Mouse (Mus musculus): ENCODE measurements around the gene Rpl7a. TPM values are rescaled to one million over a fixed set of nuclear protein-coding genes. Genes with fewer than 3 reads are reported as not detected.

Gene Rpl7a
- polyA plus RNA-seq, 1 experiment from 2014 or later = 594 TPM

DNA sequence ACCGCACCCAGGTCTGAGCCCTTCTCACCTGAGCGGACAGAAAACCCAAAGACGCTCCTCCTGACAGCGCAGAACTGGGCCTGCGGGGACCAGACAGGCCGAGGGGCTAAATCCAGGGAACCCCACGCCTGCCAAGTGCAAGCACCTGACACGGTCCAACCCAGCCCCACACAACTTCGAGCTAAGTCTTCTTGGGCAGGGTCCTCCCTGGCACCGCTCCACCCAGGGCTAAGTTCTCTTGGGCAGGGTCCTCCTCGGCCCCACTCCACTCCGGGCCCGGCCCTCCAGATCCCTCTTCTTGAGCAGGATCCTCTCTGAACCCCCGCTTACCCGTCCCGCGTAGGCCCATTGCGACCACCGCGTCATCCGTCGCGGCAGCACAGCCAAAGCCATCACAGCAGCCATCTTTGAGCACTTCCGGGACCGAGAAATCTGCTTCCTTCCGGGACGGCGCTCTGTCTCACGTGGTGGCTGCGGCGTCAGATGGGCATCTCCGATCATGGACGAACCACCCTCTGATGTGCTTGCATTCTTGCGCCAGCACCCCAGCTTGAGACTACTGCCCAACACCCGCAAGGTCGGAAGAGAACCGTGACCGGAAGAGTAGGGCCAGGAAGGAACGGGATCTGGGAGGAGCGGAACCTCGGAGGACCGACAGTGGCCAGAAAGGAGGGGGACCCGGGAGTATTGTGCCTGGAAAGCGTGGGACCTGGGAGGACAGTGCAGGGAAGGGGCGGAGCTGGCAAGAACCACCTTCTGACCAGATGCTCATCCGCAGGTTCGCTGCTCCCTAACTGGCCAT lies 5.6 kb downstream of the Rpl7a start, which contains the start of the genes Surf2 and Surf1:
TSS of gene Surf2 (plus strand) at position 441 of the 802 bp plus-strand sequence.
TSS of gene Surf1 (minus strand) at position 604 of the 802 bp plus-strand sequence.
- Histone ChIP-seq H3K27me3 (no peaks in the 10 kb centered on the region), H3K4me2 (peak within 1 kb of the TSS; percentile 95), H3K9ac (peak within 1 kb of the TSS; percentile 70), H3K4me3 (peak within 1 kb of the TSS; percentile 68), H3K36me3 (peaks cover 67% of the 10 kb centered on the region), H3K4me1 (peaks cover 47% of the 10 kb centered on the region), H3K27ac (peak within 1 kb of the TSS; percentile 78), H3K9me3 (no peaks in the 10 kb centered on the region)
- peak; percentile 40 for ATAC-seq (ENCODE audit: insufficient number of reproducible peaks, low FRiP score, low TSS enrichment, low read depth)
- WGBS = 2% methylated on average over 47 of the region's 47 CpGs

DNA sequence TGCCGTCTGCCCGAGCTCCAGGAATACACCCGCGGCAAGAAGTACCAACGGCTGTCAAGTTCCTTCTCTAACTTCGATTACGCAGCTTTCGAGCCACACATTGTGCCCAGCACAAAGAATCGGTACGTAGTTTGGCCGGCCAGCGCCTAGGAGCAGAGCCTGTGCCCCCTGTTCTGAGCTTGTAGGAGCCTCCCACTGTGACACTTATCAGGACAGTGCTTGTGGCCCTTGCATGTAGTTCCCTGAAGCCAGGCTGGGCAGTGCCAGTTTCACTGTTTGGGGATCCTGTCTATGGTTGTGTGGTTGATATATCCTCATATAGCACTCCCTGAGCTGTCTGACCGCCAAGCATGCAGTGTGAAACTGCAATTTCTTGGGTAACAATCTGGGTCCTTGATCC lies 6.2 kb downstream of the Rpl7a start:
- Histone ChIP-seq H3K36me3 (peaks cover 68% of the 10 kb centered on the region), H3K4me2 (peak overlapping the region; percentile 95), H3K27me3 (no peaks in the 10 kb centered on the region), H3K9ac (peak overlapping the region; percentile 70), H3K27ac (peak overlapping the region; percentile 78), H3K9me3 (no peaks in the 10 kb centered on the region), H3K4me1 (peaks cover 43% of the 10 kb centered on the region), H3K4me3 (peak overlapping the region; percentile 68)
- no peak for ATAC-seq (ENCODE audit: insufficient number of reproducible peaks, low FRiP score, low TSS enrichment, low read depth)
- WGBS = 2% methylated on average over 13 of the region's 13 CpGs

DNA sequence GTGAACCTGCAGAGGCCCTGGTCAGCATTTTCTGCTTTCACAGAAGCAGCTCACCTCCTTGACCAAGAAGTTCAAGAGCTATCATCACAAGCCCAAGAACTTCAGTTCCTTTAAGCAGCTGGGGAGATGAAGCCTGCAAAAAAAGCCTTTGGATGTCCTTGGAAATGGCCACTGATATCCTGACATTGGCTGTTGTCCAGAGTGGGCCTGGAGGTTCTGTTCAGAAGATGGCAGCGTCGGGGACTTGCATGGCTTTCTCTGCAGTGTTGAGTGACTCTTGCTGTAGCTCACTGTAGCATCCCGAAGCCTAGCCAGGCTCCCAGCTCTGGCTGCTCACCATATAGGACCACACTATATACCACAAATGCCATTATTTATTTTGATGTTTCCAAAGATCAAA lies 9.1 kb downstream of the Rpl7a start:
- no peak for ATAC-seq (ENCODE audit: insufficient number of reproducible peaks, low FRiP score, low TSS enrichment, low read depth)
- 88% methylated on average over 3 of the region's 3 CpGs for WGBS
- peaks cover 68% of the 10 kb centered on the region for H3K36me3 ChIP-seq
- H3K4me3 ChIP-seq = no peak overlapping the region
- no peak overlapping the region for H3K9ac ChIP-seq
- peaks cover 30% of the 10 kb centered on the region for H3K4me1 ChIP-seq
- no peaks in the 10 kb centered on the region for H3K9me3 ChIP-seq
- H3K27me3 ChIP-seq = no peaks in the 10 kb centered on the region
- no peak overlapping the region for H3K4me2 ChIP-seq
- no peak overlapping the region for H3K27ac ChIP-seq

DNA sequence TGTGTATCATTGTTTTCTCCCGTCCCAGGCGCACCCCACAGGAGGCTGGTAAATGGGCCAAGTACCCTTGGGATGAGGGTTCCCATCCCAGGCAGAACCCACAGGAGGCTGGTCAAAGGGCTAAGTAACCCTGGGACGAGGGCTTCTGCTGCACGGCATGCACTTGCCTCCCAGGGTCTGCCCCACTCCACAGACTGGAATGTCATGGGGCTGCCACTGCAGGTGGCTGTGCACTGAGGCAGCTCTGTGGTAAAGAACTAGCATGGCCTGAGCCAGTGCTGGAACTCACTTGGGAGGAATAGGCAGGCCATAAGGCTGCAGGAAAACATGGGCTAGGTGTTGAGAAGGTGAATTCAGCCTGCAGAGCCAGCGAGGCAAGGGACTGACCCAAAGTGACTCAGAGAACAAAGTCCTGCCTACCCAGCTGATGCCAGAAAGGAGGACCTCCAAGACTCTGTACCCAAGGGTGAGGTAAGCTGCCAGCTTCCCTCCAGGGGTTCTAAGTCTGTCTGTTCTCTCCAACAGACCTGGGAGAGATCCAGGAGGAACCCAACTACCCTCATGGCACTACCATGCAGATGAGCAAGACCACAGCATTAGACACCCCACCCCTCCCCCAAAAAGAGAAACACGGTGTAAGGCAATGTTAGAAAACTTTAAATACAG lies 9.8 kb downstream of the Rpl7a start:
- peaks cover 74% of the 10 kb centered on the region for H3K36me3 ChIP-seq
- no peaks in the 10 kb centered on the region for H3K27me3 ChIP-seq
- H3K4me2 ChIP-seq = no peak overlapping the region
- H3K4me3 ChIP-seq = no peak overlapping the region
- H3K9ac ChIP-seq = no peak overlapping the region
- no peak overlapping the region for H3K27ac ChIP-seq
- peaks cover 25% of the 10 kb centered on the region for H3K4me1 ChIP-seq
- 82% methylated on average over 6 of the region's 6 CpGs for WGBS
- H3K9me3 ChIP-seq = no peaks in the 10 kb centered on the region
- ATAC-seq (ENCODE audit: insufficient number of reproducible peaks, low FRiP score, low TSS enrichment, low read depth) = no peak

DNA sequence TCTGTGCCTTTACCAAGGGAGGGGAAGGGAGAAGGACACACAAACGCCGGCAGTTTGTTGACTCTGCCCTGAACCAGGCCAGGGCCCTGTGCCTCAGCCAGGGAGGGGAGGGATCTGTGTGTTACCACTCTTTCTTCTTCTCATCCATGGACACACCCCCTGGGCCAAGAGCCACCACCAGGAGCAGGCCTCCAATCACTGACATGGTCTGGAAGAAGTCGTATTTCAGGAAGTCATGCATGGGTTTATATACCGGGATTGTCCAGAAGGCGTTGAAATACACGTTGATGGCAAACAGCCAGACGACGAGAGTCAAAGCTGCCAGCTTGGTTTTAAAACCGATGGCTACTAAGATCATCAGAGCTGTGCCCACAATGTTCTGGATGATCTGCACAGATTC lies 11.2 kb downstream of the Rpl7a start:
- H3K4me3 ChIP-seq = no peak overlapping the region
- no peaks in the 10 kb centered on the region for H3K9me3 ChIP-seq
- no peak overlapping the region for H3K4me2 ChIP-seq
- H3K27me3 ChIP-seq = no peaks in the 10 kb centered on the region
- peaks cover 16% of the 10 kb centered on the region for H3K4me1 ChIP-seq
- no peak for ATAC-seq (ENCODE audit: insufficient number of reproducible peaks, low FRiP score, low TSS enrichment, low read depth)
- no peak overlapping the region for H3K9ac ChIP-seq
- H3K27ac ChIP-seq = no peak overlapping the region
- peaks cover 88% of the 10 kb centered on the region for H3K36me3 ChIP-seq
- WGBS = 70% methylated on average over 9 of the region's 9 CpGs

DNA sequence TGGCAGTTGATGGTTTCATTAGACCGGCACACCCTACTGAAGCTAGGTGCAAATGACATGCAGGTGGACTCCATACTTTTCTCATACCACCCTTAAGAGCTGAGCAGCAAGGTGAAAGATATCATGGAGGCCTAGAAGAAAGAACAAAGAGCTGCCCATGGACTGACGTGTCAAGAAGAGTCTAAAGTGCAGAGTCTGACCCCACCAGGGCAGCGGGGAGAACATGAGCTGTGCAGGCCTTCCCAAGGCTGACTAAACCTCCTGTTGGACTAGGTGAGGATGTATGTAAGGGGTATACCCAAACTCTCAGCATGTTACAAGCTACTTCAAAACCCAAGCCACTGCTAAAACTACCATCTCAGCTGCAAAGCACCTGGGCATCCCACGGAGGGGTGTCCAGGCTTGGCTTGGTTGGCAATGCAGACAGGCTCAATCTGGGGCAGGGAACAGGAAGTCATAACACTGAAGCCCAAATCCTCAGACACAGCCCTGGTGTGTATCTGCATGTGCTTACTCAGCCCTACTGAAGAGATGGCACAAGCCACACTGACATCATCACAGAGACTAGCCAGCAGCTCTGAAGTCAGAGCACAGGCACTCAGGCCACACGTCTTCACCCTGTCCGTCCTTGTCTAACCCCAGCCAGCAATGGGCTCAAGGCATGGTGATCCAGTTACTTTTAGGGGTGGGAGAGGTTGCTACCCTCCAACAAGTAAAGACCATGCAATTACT lies 17.3 kb downstream of the Rpl7a start:
- Histone ChIP-seq H3K4me3 (no peak overlapping the region), H3K9me3 (no peaks in the 10 kb centered on the region), H3K27ac (no peak overlapping the region), H3K36me3 (peaks cover 84% of the 10 kb centered on the region), H3K4me2 (no peak overlapping the region), H3K4me1 (peaks cover 32% of the 10 kb centered on the region), H3K9ac (no peak overlapping the region), H3K27me3 (no peaks in the 10 kb centered on the region)
- 81% methylated on average over 6 of the region's 6 CpGs for whole genome bisulfite sequencing
- no peak for ATAC-seq (ENCODE audit: insufficient number of reproducible peaks, low FRiP score, low TSS enrichment, low read depth)

DNA sequence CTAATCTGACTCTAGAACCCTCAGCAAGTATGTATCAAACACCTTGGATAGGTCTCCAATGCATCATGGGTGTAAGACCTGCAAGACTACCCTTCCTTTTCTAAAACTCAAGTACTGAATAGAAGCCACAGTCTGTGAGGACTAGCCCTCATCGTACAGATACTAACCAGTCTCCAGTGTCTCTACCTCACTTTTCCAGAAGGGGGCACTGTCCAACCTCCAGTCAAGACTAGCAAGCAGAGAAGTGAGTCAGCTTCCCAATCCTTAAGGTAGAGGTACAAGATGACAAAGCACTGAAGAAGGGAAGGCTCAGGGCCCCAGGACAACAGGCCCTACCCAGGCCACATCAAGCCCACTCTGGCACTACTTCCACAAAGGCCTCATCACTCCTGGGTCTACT lies 19.8 kb downstream of the Rpl7a start:
- no peaks in the 10 kb centered on the region for H3K9me3 ChIP-seq
- ATAC-seq (ENCODE audit: insufficient number of reproducible peaks, low FRiP score, low TSS enrichment, low read depth) = no peak
- H3K4me1 ChIP-seq = peaks cover 36% of the 10 kb centered on the region
- H3K27ac ChIP-seq = no peak overlapping the region
- no peak overlapping the region for H3K9ac ChIP-seq
- peaks cover 59% of the 10 kb centered on the region for H3K36me3 ChIP-seq
- no peaks in the 10 kb centered on the region for H3K27me3 ChIP-seq
- 46% methylated on average over 1 of the region's 1 CpGs for WGBS
- H3K4me2 ChIP-seq = no peak overlapping the region
- H3K4me3 ChIP-seq = no peak overlapping the region

DNA sequence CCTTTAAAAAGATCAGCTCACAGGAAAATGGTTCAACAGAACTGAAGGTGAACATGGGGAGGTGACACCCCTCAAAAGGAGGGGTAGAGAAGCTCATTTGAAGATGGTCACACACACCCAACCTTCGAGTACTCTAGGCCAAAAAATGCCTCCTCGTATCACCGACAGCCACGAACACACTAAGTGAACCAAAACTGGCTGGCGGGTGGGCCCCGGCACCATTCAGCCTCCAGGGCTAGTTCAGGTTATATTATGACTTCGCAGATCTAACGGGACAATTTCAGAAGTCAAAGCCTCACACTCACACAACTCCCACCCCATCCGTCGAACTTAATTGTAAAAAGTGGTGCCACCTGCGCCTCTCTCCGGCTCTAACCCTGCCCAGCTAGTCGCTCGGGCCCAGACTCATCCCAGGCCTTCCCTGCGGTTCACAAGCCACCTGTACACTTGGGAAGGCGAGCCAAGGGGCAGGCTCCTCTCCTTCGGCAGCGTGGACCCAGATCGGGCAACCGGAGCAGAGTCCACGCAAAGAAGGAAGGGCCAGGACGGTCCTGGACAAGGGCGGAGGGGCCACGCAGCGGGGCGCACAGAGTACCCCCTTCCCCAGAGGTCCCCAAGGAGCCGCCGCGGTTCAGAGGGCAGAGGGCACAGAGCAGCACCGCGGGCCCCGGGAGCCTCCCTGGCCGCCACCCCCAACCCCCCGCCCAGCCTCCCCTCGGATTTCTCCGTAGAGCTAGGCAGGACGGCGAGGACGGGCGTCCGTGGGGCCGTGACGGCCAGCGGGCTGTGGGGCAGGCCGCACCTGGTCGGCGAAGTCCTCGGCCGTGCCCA lies 22.1 kb downstream of the Rpl7a start:
- peak; percentile 7; the same call in 1 of the 2 replicates for ATAC-seq (ENCODE audit: insufficient number of reproducible peaks, low FRiP score, low TSS enrichment, low read depth)
- Histone ChIP-seq H3K27me3 (no peaks in the 10 kb centered on the region), H3K27ac (peak overlapping the region; percentile 94), H3K9ac (peak overlapping the region; percentile 100), H3K9me3 (no peaks in the 10 kb centered on the region), H3K4me1 (peaks cover 36% of the 10 kb centered on the region), H3K4me2 (peak overlapping the region; percentile 50), H3K36me3 (peaks cover 37% of the 10 kb centered on the region), H3K4me3 (peak overlapping the region; percentile 94)
- WGBS = under 1% methylated on average over 46 of the region's 49 CpGs

DNA sequence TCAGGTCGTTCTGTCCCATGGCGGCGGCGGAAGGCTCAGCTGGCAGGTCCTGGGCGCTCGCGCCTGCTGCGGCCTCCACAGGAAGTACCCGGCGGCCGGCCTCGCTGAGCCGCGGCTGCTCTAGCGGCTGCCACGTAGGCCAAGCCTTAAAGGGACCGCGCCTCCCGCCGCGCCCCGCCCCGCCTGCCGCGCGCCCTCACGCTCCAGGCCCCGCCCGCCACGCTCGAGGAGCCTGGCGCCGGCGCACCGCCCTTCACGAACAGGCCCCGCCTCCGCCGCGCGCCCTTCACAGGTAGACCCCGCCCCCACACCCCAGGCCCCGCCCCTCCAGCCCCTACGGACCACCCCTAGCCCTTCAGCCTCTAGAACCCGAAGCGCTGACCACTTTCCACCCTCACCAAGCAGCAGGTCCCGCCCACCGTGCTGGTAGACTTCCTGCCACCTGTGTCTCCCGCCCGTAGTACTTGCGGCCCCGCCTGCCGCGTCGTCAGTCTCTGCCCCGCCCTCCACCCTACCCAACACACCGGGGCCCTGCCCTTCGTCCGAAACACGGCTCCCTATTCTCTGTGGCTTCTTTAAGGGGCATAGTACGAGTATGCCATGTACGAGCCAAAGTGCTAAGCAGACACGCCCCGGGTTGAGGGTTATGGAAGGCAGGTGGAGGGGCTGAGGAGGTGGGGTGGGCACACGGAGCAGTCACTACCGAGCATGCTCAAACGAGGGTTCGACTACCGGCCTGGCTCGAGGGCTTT lies 22.9 kb downstream of the Rpl7a start, which contains the start of the genes Surf4 and Stkld1:
TSS of gene Surf4 (minus strand) at position 625 of the 752 bp plus-strand sequence.
TSS of gene Stkld1 (plus strand) at position 744 of the 752 bp plus-strand sequence.
- H3K27me3 ChIP-seq = no peaks in the 10 kb centered on the region
- peak within 1 kb of the TSS; percentile 100 for H3K9ac ChIP-seq
- no peaks in the 10 kb centered on the region for H3K9me3 ChIP-seq
- ATAC-seq (ENCODE audit: insufficient number of reproducible peaks, low FRiP score, low TSS enrichment, low read depth) = peak; percentile 94
- peak within 1 kb of the TSS; percentile 50 for H3K4me2 ChIP-seq
- peak within 1 kb of the TSS; percentile 94 for H3K27ac ChIP-seq
- peaks cover 31% of the 10 kb centered on the region for H3K36me3 ChIP-seq
- peak within 1 kb of the TSS; percentile 94 for H3K4me3 ChIP-seq
- H3K4me1 ChIP-seq = peaks cover 31% of the 10 kb centered on the region
- under 1% methylated on average over 60 of the region's 70 CpGs for WGBS

DNA sequence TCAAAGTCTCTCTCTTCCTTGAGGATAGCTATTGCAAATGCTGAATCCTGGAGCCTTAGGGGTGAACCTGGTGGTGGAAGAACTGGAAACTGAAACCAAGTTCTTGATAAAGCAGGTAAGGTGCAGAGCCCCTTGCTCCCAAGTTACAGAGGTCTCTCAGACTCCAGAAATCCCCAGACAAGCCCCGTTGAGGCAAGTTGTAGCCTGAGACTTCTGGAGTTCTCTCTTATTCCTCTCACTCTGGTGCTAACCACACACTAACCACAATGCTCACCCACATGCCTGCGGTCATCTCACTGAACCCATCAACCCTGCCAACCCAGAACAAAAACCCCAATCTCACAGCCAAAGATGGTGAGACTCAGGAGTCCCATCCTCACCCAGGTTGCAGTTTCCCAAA lies 24.7 kb downstream of the Rpl7a start:
- no peaks in the 10 kb centered on the region for H3K27me3 ChIP-seq
- no peak overlapping the region for H3K4me3 ChIP-seq
- no peak overlapping the region for H3K27ac ChIP-seq
- no peaks in the 10 kb centered on the region for H3K9me3 ChIP-seq
- WGBS = 84% methylated on average over 2 of the region's 2 CpGs
- no peak overlapping the region for H3K9ac ChIP-seq
- H3K4me2 ChIP-seq = no peak overlapping the region
- H3K4me1 ChIP-seq = peaks cover 23% of the 10 kb centered on the region
- no peak for ATAC-seq (ENCODE audit: insufficient number of reproducible peaks, low FRiP score, low TSS enrichment, low read depth)
- peaks cover 14% of the 10 kb centered on the region for H3K36me3 ChIP-seq
